Mouse (Mus musculus) embryo, embryonic 10 days (tissue): ENCODE measurements around the gene 1700030K09Rik.

ENCODE experiments used
- DNase-seq: peaks from one replicate; pipeline ENCODE4 v3.0.0-alpha.2; 2015; ENCODE audit warnings: low spot score

1700030K09Rik gene

GRCm38 (mm10) chr8:72507505-72507904, 63.8 kb downstream of the 1700030K09Rik start:
- no peak for DNase-seq
